Mouse (Mus musculus): ENCODE measurements around the gene Hapln4.

Gene Hapln4

DNA sequence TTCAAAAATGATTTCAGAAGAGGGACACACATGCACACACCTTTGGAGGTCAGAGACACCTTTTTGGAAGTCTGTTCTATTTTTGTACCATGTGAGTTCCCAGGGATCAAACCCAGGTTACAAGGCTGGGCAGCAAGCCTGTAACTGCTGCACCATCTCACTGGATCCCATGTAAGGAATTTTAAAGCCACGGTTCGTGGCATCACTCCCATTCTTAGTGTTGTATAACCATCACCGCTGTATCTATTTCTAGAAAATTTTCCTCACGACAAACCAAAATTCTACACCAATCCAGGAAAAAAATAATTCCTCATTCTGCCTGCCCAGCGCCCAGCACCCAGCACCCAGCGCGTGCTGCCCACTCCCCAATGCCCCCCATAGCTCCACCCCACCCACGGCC is 16.0 kb downstream of the Hapln4 start:
- in situ Hi-C loops (cut with MboI, MseI) = no loop called here

DNA sequence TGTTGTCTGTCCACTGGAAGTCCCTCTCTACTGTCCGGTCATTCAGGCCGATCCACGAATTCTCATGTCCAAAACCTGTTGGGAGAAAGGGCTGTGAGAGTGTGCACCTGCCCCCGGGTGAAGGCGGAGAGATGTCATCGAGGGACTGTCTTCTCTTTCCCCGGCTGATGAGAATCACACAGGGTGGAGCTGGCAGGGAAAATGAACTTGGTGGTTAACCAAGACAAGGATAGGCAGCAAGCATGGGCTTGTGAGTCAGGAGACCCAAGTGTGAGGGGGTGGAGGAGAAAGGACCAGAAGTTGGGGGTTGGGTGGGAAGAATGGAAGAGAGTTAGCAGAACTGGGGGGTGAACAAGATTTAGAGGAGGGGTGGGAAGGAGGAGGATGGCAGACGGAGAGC is 17.0 kb downstream of the Hapln4 start:
- in situ Hi-C loops (cut with MboI, MseI) = loop anchor here (10.0 kb wide), 1 partner anchor 65 kb away; no protein-coding TSS in a partner anchor

DNA sequence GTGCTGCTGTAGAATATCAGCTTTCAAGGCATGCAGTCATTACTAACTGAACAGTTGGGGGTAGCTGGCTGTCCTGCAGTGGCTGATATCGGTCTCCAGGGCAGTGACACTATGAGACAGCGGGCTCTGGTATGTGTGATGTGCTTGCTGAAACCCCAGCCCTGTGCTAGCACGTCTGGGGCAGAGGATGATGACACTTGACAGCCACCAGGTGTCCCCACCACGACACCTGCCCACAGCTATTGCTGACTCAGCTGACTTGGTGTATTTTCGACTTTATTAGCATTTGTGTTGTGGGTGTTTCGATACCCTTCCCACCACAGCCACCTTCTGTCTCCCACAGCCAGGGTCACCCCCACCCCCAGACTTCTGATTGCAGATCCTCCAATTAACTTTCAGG is 21.2 kb downstream of the Hapln4 start:
- in situ Hi-C loops (cut with MboI, MseI) = loop anchor here (10.0 kb wide), 1 partner anchor 60 kb away; no protein-coding TSS in a partner anchor

DNA sequence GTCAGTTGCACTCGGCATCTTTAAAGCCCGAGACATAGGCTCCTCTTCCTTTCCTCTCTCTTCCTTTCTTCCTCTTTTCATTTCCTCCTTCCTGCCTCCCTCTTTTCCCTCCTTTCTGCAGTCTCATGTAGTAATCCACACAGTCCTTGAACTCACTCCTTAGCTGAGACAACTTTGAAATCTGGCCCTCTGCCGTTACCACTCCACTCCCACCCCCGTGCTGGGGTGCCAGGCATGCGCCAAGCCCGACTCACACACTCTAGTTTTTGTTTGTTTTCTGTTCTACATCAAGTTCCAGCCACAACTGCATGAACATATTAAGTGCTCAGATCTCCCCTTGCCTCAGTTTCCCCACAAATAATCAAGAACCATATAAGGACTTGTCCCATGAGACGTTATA is 21.7 kb downstream of the Hapln4 start:
- in situ Hi-C loops (cut with MboI, MseI) = loop anchor here (10.0 kb wide), 1 partner anchor 60 kb away; no protein-coding TSS in a partner anchor

DNA sequence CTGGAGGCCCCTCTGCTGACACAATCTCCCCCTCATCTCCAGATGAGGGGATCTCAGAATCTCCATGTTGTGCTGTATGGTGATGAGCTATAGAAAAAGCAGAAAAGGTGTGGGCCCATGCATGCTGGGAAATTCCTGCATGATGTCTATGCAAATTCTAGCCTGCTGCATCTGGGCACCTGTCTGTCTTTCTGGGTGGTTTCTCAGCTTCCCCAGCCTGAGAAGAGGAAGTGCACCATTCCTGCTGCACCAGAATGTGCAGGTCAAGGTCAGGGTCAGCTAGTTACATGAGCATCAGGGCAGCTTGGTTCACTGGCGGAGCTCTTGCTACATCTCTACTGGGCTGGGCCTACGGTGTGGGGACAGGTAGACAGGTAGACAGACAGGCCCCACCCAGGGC is 27.2 kb downstream of the Hapln4 start:
- in situ Hi-C loops (cut with MboI, MseI) = no loop called here

DNA sequence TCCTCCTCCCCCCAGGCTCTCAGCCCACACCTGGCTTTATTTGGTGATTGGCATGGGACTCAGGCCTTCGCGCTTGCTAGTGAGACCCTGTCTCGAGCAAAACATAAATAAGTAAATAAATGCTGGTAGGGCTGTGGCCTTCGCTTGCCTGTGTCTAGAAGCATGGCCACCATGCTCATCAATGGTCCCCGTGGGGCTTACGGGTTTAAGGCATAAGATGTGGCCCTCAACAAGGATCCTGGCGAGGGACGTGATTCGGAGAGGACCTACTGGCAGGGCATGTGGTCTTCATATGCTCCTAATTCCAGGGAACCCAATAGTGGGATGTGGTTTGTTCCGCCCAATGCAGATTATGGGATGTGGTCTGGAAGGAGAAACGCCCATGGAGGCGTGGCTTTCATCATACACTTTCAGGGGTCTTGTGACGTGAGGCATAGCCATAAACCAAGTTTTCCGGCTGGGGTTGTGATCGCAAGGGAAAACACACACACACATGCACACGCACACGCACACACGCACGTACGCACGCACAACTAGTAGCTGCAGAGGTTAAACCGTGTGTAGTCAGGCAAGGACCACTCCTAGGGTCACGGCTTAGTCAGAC is 28.0 kb downstream of the Hapln4 start:
- in situ Hi-C loops (cut with MboI, MseI) = no loop called here

DNA sequence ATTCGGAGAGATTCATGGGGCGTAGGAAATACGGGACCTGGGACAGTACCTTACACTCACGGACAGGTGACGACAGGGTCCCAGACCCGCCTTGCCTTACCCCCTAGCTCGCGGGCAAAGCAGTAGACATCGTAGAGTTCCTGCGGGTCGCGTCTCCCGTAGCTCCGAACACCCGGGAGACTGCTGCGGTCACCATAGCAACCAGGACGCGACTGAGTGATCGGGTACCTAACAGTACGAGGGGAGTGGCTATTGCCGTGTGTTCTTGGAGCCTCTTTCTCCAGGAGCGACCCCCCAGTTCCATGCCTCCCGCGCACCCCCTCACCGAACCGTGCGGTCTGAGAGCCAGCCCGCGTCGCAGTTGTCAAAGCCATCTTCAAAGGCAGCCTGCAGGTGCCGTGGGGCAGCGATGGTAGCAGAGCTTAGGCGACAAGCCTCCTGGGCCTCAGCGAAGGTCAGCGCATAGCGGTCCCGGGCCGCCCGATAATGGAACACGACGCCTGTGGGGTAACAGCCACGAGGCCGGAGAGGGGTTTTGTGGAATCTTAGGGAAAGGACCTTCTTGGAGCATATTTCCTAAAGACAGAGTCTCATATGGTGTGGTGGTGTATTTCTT is 29.3 kb downstream of the Hapln4 start:
- in situ Hi-C loops (cut with MboI, MseI) = no loop called here

DNA sequence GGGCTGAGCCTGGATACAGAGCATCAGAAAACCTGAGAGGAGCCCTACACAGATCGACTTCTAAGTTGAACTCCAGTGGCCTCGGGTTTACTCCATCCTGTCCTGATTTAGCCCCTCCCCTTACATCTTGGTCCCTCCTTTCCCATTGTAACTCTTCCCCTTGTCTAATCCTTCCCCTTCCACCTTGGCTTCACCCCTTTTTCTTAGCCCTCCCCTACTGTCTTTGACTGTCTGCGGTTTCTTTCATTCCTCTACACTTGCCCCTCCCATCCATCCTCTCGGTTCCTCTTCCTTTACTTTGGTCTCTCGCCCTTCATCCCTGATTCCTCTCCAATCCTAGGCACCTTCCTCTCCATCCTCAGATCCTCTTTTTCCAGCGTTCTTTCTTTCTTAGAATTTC is 31.2 kb downstream of the Hapln4 start:
- in situ Hi-C loops (cut with MboI, MseI) = no loop called here

DNA sequence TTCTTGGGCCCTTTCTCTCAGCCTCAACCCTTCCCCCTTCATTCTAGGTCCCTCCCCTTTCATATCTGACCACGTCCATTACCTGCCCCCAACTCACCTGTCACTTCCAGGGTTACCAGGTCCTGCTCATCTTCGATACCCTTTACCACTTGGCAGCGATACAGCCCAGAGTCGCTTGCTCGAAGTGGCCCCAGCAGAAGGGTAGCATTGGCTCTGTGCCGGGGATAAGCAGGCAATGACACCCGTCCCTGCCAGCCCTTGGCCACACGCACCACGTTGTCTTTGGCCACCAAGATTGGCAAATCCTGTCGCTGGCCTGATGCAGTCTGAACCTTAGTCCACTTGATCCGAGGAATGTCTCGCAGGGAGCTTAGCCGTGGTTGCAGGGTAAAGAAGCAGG is 31.6 kb downstream of the Hapln4 start:
- in situ Hi-C loops (cut with MboI, MseI) = no loop called here

DNA sequence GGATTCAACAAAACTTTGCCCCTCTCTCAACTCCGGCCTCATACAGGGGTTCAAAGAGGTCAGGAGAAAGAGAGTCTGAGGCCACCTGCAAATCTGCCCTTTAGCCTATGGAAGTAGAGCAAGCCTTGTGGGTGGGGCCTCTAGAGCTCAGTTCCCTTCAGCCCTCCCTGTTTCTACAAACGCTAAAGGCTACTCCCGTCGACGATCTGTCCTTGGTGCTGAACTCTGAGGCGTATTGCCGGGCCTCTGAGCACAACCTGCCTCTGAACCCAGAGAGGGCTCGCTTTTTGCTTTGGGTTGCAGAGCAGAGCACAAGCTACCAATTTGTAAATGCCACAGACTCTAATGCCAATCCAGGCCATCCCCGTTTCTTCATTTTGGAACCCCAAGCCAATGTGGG is 34.4 kb downstream of the Hapln4 start:
- in situ Hi-C loops (cut with MboI, MseI) = no loop called here

DNA sequence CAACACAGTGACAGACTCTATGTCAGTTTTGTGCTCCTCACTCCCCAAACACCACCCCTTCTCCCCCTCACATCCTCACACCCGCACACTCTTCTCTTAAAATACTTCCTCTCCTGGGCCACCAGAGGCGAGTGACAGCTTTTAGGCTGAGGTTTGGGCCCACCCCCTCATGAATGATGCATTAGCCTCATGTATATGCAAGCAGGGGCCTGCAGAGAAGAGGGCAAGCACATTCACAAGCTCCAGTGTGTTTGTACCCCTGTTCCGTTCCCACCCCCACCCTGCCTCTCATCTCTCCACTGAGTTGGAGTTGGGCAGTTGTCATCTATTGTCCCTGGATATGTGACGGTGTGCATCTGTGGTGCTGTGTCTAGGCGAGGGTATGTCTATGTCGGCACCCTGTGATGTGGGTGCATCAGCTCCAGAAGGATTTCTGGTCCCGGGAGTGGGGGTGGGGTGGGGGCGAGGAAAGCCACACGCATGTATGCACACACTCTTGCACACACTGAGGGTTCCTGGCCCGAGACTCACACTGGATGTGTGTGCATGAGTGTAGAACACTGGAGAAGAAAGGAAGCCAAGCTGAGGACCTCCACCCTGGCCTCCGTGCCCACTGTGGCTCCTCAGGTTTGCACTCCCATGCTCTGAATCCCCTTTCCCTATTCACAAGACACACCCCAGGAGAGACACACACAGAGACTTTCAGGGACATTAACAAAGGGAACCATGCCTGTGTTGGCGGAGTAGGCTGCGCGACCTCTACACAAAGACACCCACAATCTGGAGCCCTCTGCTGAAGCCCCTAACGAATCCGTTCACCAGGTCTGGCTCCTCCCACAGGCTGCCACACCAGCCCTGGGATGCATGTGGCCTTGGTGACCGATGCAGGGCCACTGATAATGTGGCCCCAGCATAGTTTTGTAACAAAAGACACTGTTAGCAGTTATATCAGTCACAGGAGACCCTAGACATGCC is 35.8 kb downstream of the Hapln4 start:
- in situ Hi-C loops (cut with MboI, MseI) = no loop called here

DNA sequence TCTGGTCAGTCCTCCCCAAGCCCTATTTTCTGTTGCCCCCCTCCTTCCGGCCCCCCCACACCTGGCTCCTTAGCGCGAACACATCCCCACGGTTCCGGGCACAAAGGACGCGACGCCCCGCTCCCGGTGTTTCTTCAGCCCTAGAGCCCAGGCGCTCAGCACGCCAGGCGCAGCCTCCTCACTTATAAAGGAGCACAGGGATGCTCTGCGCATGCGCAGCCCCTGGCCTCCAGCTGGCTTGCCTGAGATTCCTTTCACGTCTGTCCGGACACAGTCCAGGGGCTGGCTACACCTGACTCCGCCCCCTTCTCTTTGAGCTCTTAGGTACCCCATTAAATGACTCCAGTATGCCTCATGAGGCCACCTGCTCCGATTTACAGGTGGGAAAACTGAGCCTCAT is 37.4 kb downstream of the Hapln4 start, which contains the start of gene Ncan:
Ncan (minus strand) TSS at position 207 of the 400 bp plus-strand sequence.
- in situ Hi-C loops (cut with MboI, MseI) = no loop called here

DNA sequence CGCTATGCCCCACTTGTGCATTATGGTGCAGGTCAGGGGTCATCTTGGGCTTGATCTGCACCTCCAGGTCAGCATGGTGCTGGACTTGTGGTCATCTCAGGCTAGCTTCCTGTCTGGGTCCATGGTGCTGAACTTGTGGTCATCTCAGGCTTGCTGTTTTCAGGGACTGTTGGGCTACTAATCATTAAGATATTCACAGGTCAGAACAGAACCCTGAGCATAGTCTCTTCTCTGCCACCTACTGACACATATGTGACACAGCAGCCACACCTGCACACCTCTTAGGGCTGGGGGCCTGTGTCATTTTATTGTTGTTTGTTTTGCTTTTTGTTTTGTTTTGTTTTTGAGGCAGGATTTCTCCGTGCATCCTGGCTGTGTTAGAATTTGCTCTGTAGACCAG is 39.6 kb downstream of the Hapln4 start:
- in situ Hi-C loops (cut with MboI, MseI) = no loop called here

DNA sequence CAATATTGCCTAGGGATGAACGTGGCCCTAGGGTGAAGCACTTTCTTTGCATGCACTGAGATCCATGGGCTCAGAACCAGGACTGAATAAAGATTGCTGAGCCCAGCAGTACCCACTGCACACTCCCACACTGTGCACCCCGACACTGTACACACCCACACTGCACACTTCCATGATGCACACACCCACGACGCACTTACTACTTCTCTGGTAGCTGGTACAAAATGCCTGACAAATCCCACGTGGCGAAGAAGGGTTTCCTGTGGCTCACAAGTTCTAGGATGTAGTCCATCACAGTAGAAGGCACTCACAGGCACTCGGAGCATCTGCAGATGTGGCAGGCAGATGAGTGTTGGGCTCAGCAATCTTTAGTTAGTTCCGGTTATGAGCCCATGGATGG is 41.7 kb downstream of the Hapln4 start:
- in situ Hi-C loops (cut with MboI, MseI) = no loop called here

DNA sequence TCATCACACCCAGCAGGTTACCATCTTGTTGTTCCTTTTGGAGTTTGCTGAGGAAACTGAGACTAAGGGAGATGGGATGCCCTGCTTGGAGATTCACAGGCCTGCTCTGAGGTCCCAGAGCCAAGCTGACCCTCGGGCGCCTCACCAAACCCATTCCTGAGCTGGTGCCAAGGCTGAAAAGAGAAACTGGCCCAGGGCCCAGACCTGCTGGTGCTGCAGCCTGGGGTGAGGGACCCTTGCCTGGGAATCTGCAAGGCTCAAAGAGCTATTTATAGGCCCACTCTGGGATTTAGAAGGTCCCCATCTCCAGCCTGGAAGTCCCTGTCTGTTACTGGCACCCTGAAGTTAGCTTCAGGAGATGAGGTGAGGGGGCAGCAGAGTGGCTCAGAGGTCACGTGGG is 45.2 kb downstream of the Hapln4 start:
- in situ Hi-C loops (cut with MboI, MseI) = no loop called here

DNA sequence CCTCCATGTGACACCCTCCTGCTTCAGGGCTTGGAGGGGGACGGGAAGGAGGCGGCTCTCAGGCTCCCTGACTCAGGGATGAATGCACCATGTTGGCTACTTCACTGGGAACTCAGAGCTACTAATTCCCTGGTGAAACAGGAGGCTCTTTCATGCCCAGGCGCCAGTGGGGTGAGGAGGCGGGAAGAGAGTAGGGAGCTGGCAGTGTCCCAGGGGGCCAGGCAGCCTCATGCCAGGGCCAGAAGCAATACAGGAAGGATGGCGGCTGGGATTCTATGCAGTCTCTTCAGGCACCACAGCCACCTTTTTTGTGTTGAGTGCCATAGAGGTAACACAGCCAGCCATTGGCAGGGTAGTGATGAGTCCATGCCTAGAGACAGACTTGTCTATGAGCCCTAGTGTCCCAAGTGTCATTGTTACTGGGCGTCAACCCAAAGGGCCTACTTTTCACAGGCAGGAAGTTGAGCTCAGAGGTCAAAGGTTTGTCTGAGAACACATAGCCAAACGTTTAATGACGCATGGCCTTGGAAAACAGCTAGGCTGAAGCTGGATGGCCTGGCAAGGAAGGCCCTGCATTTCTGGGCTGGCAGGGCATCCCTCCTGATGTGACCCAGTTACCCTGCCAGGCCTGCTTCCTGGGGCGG is 46.2 kb downstream of the Hapln4 start:
- in situ Hi-C loops (cut with MboI, MseI) = no loop called here

DNA sequence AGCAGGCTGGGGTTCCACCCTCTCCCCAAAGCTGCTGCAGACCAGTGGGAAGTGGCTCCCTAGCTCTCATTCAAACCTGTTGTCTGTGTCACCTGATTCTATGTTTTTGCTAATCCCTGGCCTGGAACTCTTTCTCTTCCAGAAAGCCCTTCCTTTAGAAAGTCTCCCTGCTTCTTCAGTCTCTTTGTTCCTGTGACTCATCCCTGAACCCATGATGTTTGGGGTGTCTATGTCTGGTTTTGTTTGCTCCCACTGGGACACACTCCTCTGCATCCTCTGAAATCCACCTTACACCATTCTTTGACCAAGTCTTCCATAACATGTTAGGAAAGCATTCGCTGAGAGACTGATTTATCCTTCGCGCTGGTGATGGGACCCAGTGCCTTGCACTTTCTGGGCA is 46.8 kb downstream of the Hapln4 start:
- in situ Hi-C loops (cut with MboI, MseI) = no loop called here

DNA sequence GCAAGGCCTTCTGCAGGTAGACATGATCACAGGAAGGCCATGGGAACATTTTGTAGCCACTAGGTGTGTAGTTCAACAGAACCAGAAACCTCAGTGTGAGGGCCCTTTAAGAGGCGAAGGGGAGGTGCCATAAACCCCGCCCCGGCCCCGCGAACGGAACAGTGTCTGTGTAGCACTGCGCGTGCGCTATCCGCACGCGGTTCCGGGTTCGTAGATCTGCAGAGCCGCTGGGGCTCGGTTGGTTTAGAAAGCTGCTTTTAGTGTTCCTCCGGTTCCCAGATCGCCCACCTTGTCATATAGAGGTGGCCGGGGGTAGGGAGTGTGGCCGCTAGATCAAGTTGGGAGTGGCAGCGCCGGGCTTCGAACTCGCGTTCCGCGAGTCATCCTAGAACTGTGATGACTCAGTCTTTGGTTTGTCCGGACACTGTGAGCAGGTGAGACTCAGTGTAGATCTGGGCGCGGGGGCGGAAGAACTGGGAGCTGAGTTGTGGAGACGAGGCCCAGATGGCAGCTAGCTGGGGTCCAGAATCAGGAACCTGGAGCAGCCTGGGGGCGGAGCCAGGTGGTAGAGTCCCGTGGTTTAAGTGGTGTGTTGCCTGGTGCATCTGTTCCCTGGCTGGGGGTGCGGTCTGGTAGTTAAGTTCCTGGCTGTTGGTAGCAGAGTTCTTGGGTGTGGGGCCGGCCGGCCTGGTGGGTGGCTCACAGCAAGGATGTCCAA is 48.1 kb downstream of the Hapln4 start, which contains the start of gene Nr2c2ap:
Nr2c2ap (plus strand) TSS at position 168 of the 718 bp plus-strand sequence.
- in situ Hi-C loops (cut with MboI, MseI) = no loop called here

DNA sequence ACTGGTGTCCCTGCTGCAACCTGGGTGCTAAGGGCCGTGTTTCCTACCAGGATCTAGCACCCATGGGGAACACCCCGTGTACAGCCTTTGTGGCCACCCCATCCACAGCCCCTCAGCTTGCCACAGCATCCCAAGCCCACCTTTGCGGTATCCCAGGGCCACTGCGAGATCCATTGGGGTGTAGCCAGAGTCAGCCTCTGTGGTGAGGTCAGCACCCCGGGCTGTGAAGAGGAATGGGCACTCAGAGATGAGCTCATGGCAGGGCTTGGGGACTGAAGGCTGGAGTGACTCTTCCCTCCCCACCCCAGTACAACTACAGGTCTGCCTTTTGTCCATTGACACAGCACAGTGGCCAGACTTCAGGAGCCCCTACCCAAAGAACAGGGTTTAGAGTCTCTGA is 50.8 kb downstream of the Hapln4 start:
- in situ Hi-C loops (cut with MboI, MseI) = no loop called here

DNA sequence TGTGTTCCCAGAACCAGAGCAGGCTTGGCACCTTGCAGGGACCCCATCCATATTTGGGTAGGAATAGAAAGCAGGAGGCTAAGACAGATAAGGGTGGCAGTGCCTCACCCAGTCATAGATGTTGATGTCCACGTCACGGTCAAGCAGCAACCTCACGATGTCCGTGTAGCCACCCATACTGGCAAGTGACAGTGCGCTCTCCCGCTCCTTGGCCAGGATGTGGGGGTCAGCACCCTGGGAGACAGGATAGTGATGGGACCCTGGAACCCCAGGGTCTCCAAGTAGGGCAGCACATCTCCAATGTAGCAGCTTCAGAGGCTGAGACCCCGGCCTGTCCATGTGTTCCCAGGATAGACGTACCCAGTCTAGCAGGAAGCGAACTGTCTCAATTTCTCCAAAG is 51.7 kb downstream of the Hapln4 start:
- in situ Hi-C loops (cut with MboI, MseI) = no loop called here

DNA sequence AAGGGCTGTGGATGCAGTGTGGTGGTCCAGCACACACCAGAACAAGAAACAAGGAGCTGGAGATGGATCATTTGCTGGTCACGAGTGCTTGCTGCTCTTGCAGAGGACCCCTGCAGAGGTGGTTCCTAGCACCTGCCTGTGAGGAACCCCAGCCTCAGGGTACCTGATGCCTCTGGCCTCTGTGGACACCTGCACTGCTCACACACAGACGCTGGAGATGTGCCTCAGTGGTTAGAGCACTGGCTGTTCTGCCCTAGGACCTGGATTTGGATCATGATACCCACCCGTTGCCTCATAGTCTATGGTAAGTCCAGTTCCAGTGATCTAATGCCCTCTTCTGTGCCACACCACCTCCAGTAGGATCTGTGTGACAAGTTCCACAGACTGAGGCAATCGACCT is 53.3 kb downstream of the Hapln4 start:
- in situ Hi-C loops (cut with MboI, MseI) = no loop called here

Data from T-helper 1 cell (primary cell).